Mouse (Mus musculus) MEL (cell line): ENCODE results near the gene Nudt21. TPM values are rescaled to one million over a fixed set of nuclear protein-coding genes. Genes with fewer than 3 reads are reported as not detected.
A peak's percentile ranks its signal among the peaks of the same experiment; 100 is the strongest.

Experiments used
- DNase-seq: peaks from one replicate; pipeline ENCODE4 v3.0.0; 2011; ENCODE audit warnings: low read depth, low spot score
- H3K27ac ChIP-seq: 2 replicates; pipeline ENCODE4 v1.5.1; 2012; ENCODE audit warnings: low read depth, mild to moderate bottlenecking, control low read depth, low read length, moderate library complexity; ENCODE audit not compliant: control insufficient read depth
- H3K27me3 ChIP-seq, 2 experiments: fragments of 150-350 bp in 1 of 2; sonication (generic) in 1 of 2; 2 replicates each; pipeline ENCODE4 v1.6.1; 2012; ENCODE audit warnings: low read length in 2 of 2, mild to moderate bottlenecking in 2 of 2, improper control_type of control experiment in 1 of 2, moderate library complexity in 1 of 2; ENCODE audit not compliant: insufficient read depth in 2 of 2, control insufficient read depth in 1 of 2
- H3K36me3 ChIP-seq, 2 experiments: 2 replicates each; pipeline ENCODE4 v1.6.1; 2012 to 2014; ENCODE audit warnings: low read length in 2 of 2, improper control_type of control experiment in 1 of 2, inconsistent platforms in 1 of 2, mild to moderate bottlenecking in 1 of 2; ENCODE audit not compliant: insufficient read depth in 2 of 2, control insufficient read depth in 1 of 2
- H3K4me1 ChIP-seq, 2 experiments: fragments of 150-350 bp in 1 of 2; sonication (generic) in 1 of 2; 2 replicates each; pipeline ENCODE4 v1.6.1; 2012; ENCODE audit warnings: low read length in 2 of 2, improper control_type of control experiment in 1 of 2, mild to moderate bottlenecking in 1 of 2; ENCODE audit not compliant: insufficient read depth in 2 of 2, control insufficient read depth in 1 of 2
- H3K4me3 ChIP-seq, 2 experiments: fragments of 150-350 bp in 1 of 2; sonication (generic) in 1 of 2; 2 replicates each; pipeline ENCODE4 v1.5.1; 2012; ENCODE audit warnings: low read depth in 2 of 2, low read length in 2 of 2, mild to moderate bottlenecking in 2 of 2, moderate library complexity in 2 of 2, control low read depth in 1 of 2, improper control_type of control experiment in 1 of 2; ENCODE audit not compliant: control insufficient read depth in 1 of 2, insufficient read depth in 1 of 2
- H3K79me2 ChIP-seq: 2 replicates; pipeline ENCODE4 v1.6.1; 2012; ENCODE audit warnings: mild to moderate bottlenecking, low read length, moderate library complexity; ENCODE audit not compliant: control insufficient read depth, poor library complexity, insufficient read depth
- H3K9ac ChIP-seq: 2 replicates; pipeline ENCODE4 v1.6.1; 2012; ENCODE audit warnings: low read depth, mild to moderate bottlenecking, control low read depth, low read length, moderate library complexity; ENCODE audit not compliant: control insufficient read depth, poor library complexity, severe bottlenecking
- H3K9me3 ChIP-seq: fragments of 150-350 bp; sonication (generic); replicated peaks from 2 replicates; pipeline ENCODE4 v1.6.1; 2012; ENCODE audit warnings: mild to moderate bottlenecking, low read length, improper control_type of control experiment, moderate library complexity; ENCODE audit not compliant: insufficient read depth
- BHLHE40 ChIP-seq: IDR thresholded peaks from 2 replicates; pipeline ENCODE4 v1.6.1; 2012; ENCODE audit warnings: low read depth, mild to moderate bottlenecking, inconsistent platforms, low read length, improper control_type of control experiment, borderline replicate concordance
- CHD2 ChIP-seq: IDR thresholded peaks from 2 replicates; pipeline ENCODE4 v1.6.1; 2011; ENCODE audit warnings: low read length, improper control_type of control experiment
- CTCF ChIP-seq, 3 experiments: IDR thresholded peaks in 2 of 3; conservative IDR thresholded peaks in 1 of 3; 2 replicates each; pipeline ENCODE4 v1.5.1; 2011 to 2012; ENCODE audit warnings: low read length in 3 of 3, low read depth in 2 of 3, mild to moderate bottlenecking in 2 of 3, improper control_type of control experiment in 1 of 3, inconsistent platforms in 1 of 3, mixed read lengths in 1 of 3, moderate library complexity in 1 of 3; ENCODE audit not compliant: control insufficient read depth in 1 of 3, insufficient read depth in 1 of 3, poor library complexity in 1 of 3, severe bottlenecking in 1 of 3
- ETS1 ChIP-seq: IDR thresholded peaks from 2 replicates; pipeline ENCODE4 v1.6.1; 2012; ENCODE audit warnings: low read depth, mild to moderate bottlenecking, inconsistent platforms, low read length, improper control_type of control experiment, moderate library complexity
- GATA1 ChIP-seq: IDR thresholded peaks from 2 replicates; pipeline ENCODE4 v1.6.1; 2011; ENCODE audit warnings: low read depth, low read length, improper control_type of control experiment
- HCFC1 ChIP-seq: IDR thresholded peaks from 2 replicates; pipeline ENCODE4 v1.6.1; 2012; ENCODE audit warnings: low read depth, mild to moderate bottlenecking, inconsistent platforms, low read length, improper control_type of control experiment, moderate library complexity
- JUND ChIP-seq: IDR thresholded peaks from 2 replicates; pipeline ENCODE4 v1.6.1; 2011; ENCODE audit warnings: low read depth, mild to moderate bottlenecking, improper control_type of control experiment, low read length
- MAZ ChIP-seq: IDR thresholded peaks from 2 replicates; pipeline ENCODE4 v1.6.1; 2012; ENCODE audit warnings: low read depth, mild to moderate bottlenecking, inconsistent platforms, low read length, improper control_type of control experiment
- MXI1 ChIP-seq: IDR thresholded peaks from 2 replicates; pipeline ENCODE4 v1.6.1; 2011; ENCODE audit warnings: mild to moderate bottlenecking, low read depth, low read length, improper control_type of control experiment
- MYC ChIP-seq: IDR thresholded peaks from 2 replicates; pipeline ENCODE4 v1.6.1; 2011; ENCODE audit warnings: low read depth, mild to moderate bottlenecking, low read length, improper control_type of control experiment, moderate library complexity
- NELFE ChIP-seq: IDR thresholded peaks from 2 replicates; pipeline ENCODE4 v1.6.1; 2011; ENCODE audit warnings: low read depth, low read length, improper control_type of control experiment
- POLR2A ChIP-seq, 2 experiments: IDR thresholded peaks; 2 replicates each; pipeline ENCODE4 v1.6.1; 2011 to 2012; ENCODE audit warnings: low read length in 2 of 2, mild to moderate bottlenecking in 2 of 2, control low read depth in 1 of 2, improper control_type of control experiment in 1 of 2, low read depth in 1 of 2, moderate library complexity in 1 of 2; ENCODE audit not compliant: control insufficient read depth in 1 of 2, insufficient read depth in 1 of 2, poor library complexity in 1 of 2
- POLR2AphosphoS2 ChIP-seq: IDR thresholded peaks from 2 replicates; pipeline ENCODE4 v1.6.1; 2011; ENCODE audit warnings: low read length, improper control_type of control experiment
- RAD21 ChIP-seq: IDR thresholded peaks from 2 replicates; pipeline ENCODE4 v1.6.1; 2011; ENCODE audit warnings: mild to moderate bottlenecking, low read depth, low read length, improper control_type of control experiment
- RCOR1 ChIP-seq: IDR thresholded peaks from 2 replicates; pipeline ENCODE4 v1.6.1; 2012; ENCODE audit warnings: low read depth, mild to moderate bottlenecking, inconsistent platforms, low read length, improper control_type of control experiment
- SIN3A ChIP-seq: IDR thresholded peaks from 2 replicates; pipeline ENCODE4 v1.6.1; 2012; ENCODE audit warnings: low read length, improper control_type of control experiment, inconsistent platforms
- SMC3 ChIP-seq: IDR thresholded peaks from 2 replicates; pipeline ENCODE4 v1.6.1; 2011; ENCODE audit warnings: low read depth, low read length, improper control_type of control experiment
- TAL1 ChIP-seq: IDR thresholded peaks from 2 replicates; pipeline ENCODE4 v1.6.1; 2012; ENCODE audit warnings: mild to moderate bottlenecking, inconsistent platforms, low read length, moderate library complexity, mixed read lengths
- TBP ChIP-seq: IDR thresholded peaks from 2 replicates; pipeline ENCODE4 v1.8.0; 2011; ENCODE audit warnings: low read depth, low read length, improper control_type of control experiment
- TCF12 ChIP-seq: IDR thresholded peaks from 2 replicates; pipeline ENCODE4 v1.6.1; 2014; ENCODE audit warnings: low read depth, mild to moderate bottlenecking, inconsistent platforms, low read length, improper control_type of control experiment, moderate library complexity
- USF1 ChIP-seq: IDR thresholded peaks from 2 replicates; pipeline ENCODE4 v1.6.1; 2014; ENCODE audit warnings: low read depth, mild to moderate bottlenecking, inconsistent platforms, low read length, improper control_type of control experiment, moderate library complexity
- USF2 ChIP-seq, 2 experiments: IDR thresholded peaks; 2 replicates each; pipeline ENCODE4 v1.6.1; 2011 to 2012; ENCODE audit warnings: improper control_type of control experiment in 2 of 2, low read length in 2 of 2, borderline replicate concordance in 1 of 2, inconsistent platforms in 1 of 2, low read depth in 1 of 2, mild to moderate bottlenecking in 1 of 2; ENCODE audit not compliant: insufficient read depth in 1 of 2
- ZC3H11A ChIP-seq: IDR thresholded peaks from 2 replicates; pipeline ENCODE4 v1.6.1; 2012; ENCODE audit warnings: low read depth, mild to moderate bottlenecking, inconsistent platforms, low read length, improper control_type of control experiment
- ZMIZ1 ChIP-seq: IDR thresholded peaks from 2 replicates; pipeline ENCODE4 v1.6.1; 2012; ENCODE audit warnings: low read depth, mild to moderate bottlenecking, inconsistent platforms, low read length, improper control_type of control experiment, moderate library complexity
- polyA plus RNA-seq, 2 experiments: library from polyadenylated mRNA; stranded (reverse) in 1 of 2; unstranded in 1 of 2; fragments of >175 nt in 1 of 2; fragments of >200 nt in 1 of 2; gene quantifications; 2 replicates each; pipeline versions ENCODE4 v1.2.1 to v1.2.4; 2012; ENCODE audit warnings: low replicate concordance in 2 of 2, low read depth in 1 of 2; ENCODE audit not compliant: insufficient read length in 2 of 2, insufficient read depth in 1 of 2, missing spikeins in 1 of 2
- total RNA-seq: library from RNA; depleted of rRNA; stranded (reverse); fragments of 300-350 nt; gene quantifications from 2 replicates; pipeline ENCODE4 v1.2.3, GENCODE M21; 2012

The Nudt21 gene
- total and polyA plus RNA-seq, 3 experiments = 118 to 157 TPM; not detected in 1

- TF ChIP-seq POLR2AphosphoS2 (peak; percentile 81), POLR2A (IDR thresholded peaks at IDR 0.05; ENCODE audit: control insufficient read depth in 1 of 2, insufficient read depth in 1 of 2, low read depth in 1 of 2, low read length in 2 of 2, poor library complexity in 1 of 2) (peak; percentile 60 to 93; a peak in 3 of 4 replicates), ZMIZ1 (no peak; the same call in 1 of the 2 replicates)
Observed at GRCm38 (mm10) chr8:94036944-94037524, at the start of gene Nudt21, which contains the start of gene Ogfod1 (continued).

GRCm38 (mm10) chr8:94076461-94077192, 39.8 kb upstream of the Nudt21 start:
- Histone ChIP-seq H3K4me3 (no peak overlapping the region), H3K9ac (no peak overlapping the region), H3K27ac (no peak overlapping the region), H3K79me2 (no peaks in the 10 kb centered on the region), H3K27me3 (no peaks in the 10 kb centered on the region), H3K9me3 (no peaks in the 10 kb centered on the region), H3K36me3 (no peaks in the 10 kb centered on the region), H3K4me1 (no peaks in the 10 kb centered on the region)
- TF ChIP-seq ZC3H11A (no peak), USF1 (no peak), ETS1 (no peak), SIN3A (no peak), SMC3 (no peak), RCOR1 (no peak), TCF12 (no peak), GATA1 (no peak), HCFC1 (no peak), CHD2 (no peak)
- no peak for DNase-seq

- H3K4me1 ChIP-seq = no peaks in the 10 kb centered on the region
- no peak overlapping the region for H3K27ac ChIP-seq
- H3K79me2 ChIP-seq = no peaks in the 10 kb centered on the region
- H3K36me3 ChIP-seq = peaks cover 2 to 3% of the 10 kb centered on the region in 2 experiments; a peak in 2 of 4 replicates
- DNase-seq = no peak
- no peaks in the 10 kb centered on the region for H3K9me3 ChIP-seq
- no peaks in the 10 kb centered on the region for H3K27me3 ChIP-seq
- no peak overlapping the region for H3K9ac ChIP-seq
- no peak for TF ChIP-seq ZC3H11A
- no peak for TF ChIP-seq RAD21
- TF ChIP-seq BHLHE40 = no peak
- TF ChIP-seq USF2 (IDR thresholded peaks at IDR 0.05; ENCODE audit: borderline replicate concordance in 1 of 2, insufficient read depth in 1 of 2, low read depth in 1 of 2, low read length in 2 of 2) = no peak
- no peak for TF ChIP-seq MYC
- no peak for TF ChIP-seq CTCF (IDR thresholded peaks at IDR 0.05 in 2 of 3, conservative IDR thresholded peaks at IDR 0.05 in 1 of 3; ENCODE audit: control insufficient read depth in 1 of 3, insufficient read depth in 1 of 3, low read depth in 2 of 3, low read length in 3 of 3, poor library complexity in 1 of 3, severe bottlenecking in 1 of 3)
- no peak for TF ChIP-seq TAL1
- TF ChIP-seq NELFE = no peak
- no peak for TF ChIP-seq JUND
- TF ChIP-seq MXI1 = no peak
- TF ChIP-seq MAZ = no peak
- TF ChIP-seq TBP = no peak
- no peak overlapping the region for H3K4me3 ChIP-seq
Observed at GRCm38 (mm10) chr8:94068793-94069192, 32.0 kb upstream of the Nudt21 start.
